Mouse (Mus musculus) olfactory bulb, adult 2 months (tissue): Measurements from ENCODE around the gene Ak3. TPM values are rescaled to one million over a fixed set of nuclear protein-coding genes. Genes with fewer than 3 reads are reported as not detected.
A peak's percentile ranks its signal among the peaks of the same experiment; 100 is the strongest.

Source experiments
- H3K27ac ChIP-seq: fragments of 200-500 bp; 2 replicates; pipeline ENCODE4 v1.5.1; 2012; ENCODE audit warnings: low read depth, low read length; ENCODE audit not compliant: insufficient read depth
- H3K4me1 ChIP-seq: fragments of 200-500 bp; 2 replicates; pipeline ENCODE4 v1.6.1; 2012; ENCODE audit warnings: low read length; ENCODE audit not compliant: control insufficient read depth, insufficient read depth
- H3K4me3 ChIP-seq: fragments of 200-500 bp; 2 replicates; pipeline ENCODE4 v1.5.1; 2012; ENCODE audit warnings: mild to moderate bottlenecking, low read depth, low read length, moderate library complexity; ENCODE audit not compliant: insufficient read depth
- CTCF ChIP-seq: fragments of 200-500 bp; IDR thresholded peaks from 2 replicates; pipeline ENCODE4 v1.5.1; 2012; ENCODE audit warnings: low read depth, mild to moderate bottlenecking, low read length, moderate library complexity; ENCODE audit not compliant: insufficient read depth
- POLR2A ChIP-seq: fragments of 200-500 bp; IDR thresholded peaks from 2 replicates; pipeline ENCODE4 v1.6.1; 2012; ENCODE audit warnings: mild to moderate bottlenecking, low read depth, low read length, moderate library complexity; ENCODE audit not compliant: insufficient read depth
- WGBS: fragments of 180-500 bp; shearing (Covaris S2); methylation state at CpG from one replicate; pipeline ENCODE4 v1.1.7; 2018; 5-methylcytosine and 5-hydroxymethylcytosine counted together
- polyA plus RNA-seq: library from polyadenylated mRNA; stranded (reverse); fragments of >200 nt; gene quantifications from 2 replicates; pipeline ENCODE4 v1.2.4, GENCODE M21; 2012; ENCODE audit warnings: low replicate concordance; ENCODE audit not compliant: missing spikeins, insufficient read depth, insufficient read length

Gene Ak3
- not detected in 2 replicates for polyA plus RNA-seq

DNA sequence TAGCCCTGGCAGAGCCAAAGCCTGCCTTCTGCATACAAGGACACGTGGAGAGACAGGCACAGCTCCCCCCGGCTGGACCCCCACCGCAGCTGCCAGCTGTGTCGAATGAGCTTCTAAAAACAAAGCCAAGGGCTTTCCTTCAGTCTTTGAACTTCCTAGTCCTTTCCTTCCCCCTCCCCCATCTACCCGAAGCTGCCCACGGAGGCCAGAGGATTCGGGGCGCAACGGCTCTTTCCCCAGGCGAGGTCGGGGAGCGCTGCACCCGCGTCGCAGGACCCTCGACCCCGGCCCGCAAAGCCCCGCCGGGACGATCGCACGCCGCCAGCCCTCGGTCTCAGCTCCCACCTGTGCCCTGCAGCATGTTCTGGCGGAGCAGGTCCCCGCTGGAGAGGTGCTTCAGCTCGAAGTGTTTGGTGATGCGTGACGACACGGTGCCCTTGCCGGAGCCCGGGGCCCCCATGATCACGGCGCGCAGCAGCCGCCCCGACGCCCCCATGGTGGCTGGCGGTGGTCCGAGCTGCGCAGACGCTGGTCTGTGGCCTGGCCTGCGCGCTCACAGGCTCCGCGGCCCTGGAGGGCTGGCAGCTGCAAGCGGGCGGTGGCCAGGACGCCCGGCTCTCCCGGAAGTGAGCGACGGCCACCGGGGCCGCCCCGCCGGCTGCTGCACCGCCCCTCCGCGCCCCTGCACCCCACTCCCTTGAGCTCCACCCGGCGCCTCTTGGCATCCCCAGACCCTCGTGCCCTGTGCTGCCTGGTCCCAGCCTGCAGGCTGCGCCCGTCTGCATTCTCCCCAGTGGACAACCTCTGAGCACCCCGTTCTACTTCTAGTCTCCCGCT, at the start of gene Ak3:
Ak3 (minus strand) TSS at position 628 of the 837 bp plus-strand sequence.
- H3K27ac ChIP-seq: peak within 1 kb of the TSS; percentile 75
- under 1% methylated on average over 68 of the region's 68 CpGs for WGBS
- H3K4me3 ChIP-seq: peak within 1 kb of the TSS; percentile 71
- peaks cover 4% of the 10 kb centered on the region for H3K4me1 ChIP-seq
- TF ChIP-seq POLR2A (peak; percentile 47; the same call in 1 of the 2 replicates), CTCF (0 out of 2 replicates have a peak, but pooled peaks have one; percentile 7)

DNA sequence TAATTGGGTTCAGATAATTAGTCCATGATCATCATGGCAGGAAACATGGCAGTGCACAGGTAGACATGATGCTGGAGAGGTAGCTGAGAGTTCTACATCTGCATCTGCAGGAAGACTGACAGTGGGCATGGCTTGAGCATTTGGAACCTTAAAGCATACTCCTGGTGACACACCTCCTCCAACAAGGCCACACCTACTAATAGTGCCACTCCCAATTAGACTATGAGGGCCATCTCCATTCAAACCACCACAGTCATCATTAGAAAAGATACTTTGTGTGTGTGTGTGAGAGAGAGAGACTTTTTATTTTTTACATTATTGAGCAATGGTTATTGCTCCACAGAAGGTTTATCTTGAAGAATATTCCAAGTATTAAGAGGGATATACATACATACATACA, 44.4 kb upstream of the Ak3 start:
- H3K27ac ChIP-seq: no peak overlapping the region
- TF ChIP-seq CTCF (no peak), POLR2A (no peak)
- H3K4me1 ChIP-seq: no peaks in the 10 kb centered on the region
- no peak overlapping the region for H3K4me3 ChIP-seq

DNA sequence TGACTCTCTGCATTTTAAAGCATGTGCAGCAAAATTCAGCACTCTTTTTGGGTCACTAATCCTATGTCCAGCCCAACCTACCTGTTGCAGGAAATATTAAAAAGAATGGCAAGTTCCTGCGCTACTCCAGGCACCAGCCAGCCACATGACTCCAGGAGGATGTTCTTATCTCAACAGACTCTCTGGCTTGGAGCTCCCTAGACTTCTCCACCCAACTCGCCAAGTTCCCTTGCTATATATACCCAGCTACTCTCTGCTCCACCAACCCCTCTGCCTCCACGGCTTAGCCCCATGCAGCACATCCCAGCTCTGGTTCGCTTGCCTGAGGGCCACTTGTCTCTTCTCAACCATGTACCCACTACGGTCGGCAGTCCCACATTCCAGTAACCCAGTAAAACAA, 40.9 kb upstream of the Ak3 start:
- 90% methylated on average over 6 of the region's 6 CpGs for WGBS
- Histone ChIP-seq H3K27ac (no peak overlapping the region), H3K4me3 (no peak overlapping the region), H3K4me1 (no peaks in the 10 kb centered on the region)
- TF ChIP-seq CTCF (no peak), POLR2A (no peak)

DNA sequence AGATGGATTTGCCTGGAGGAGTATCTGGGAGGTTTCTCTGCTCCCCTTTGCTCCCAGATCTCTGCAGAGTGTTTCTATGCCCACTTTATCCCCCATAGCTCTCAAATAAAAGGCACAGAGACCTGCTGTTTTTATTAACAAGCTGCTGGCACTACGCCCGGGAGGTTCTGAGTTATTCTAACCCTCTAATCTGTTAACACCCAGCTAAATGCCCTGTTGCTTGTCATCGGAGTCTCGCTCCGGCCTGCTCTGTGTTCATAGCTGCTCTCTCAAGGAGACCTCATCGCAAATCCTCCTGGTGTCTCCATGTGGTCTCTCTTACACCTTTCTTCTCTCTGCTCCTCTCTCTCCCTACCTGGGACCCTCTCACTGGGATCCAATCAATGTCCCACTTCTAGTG, 27.0 kb upstream of the Ak3 start:
- Histone ChIP-seq H3K4me3 (no peak overlapping the region), H3K27ac (no peak overlapping the region), H3K4me1 (no peaks in the 10 kb centered on the region)
- TF ChIP-seq POLR2A: no peak
- TF ChIP-seq CTCF: no peak
- WGBS: 11% methylated on average over 6 of the region's 6 CpGs

DNA sequence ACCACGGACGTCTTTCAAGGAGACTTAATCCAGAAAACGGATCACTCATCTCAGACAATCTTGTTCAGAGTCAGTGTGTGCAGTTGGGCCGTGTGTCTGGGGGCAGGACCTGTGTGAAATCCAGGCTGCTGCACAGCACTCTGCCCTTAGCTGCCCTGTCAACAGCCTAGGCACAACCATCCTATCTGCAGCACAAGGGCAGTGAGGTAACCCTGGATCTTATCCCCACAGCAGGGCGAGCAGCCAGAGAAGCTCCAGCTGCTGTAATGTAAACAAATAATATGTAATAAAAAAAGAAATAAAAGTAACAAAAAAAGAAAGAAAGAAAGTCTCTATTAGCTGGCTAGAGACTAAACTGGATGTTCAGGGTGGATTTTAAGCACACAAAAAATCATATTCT, 21.4 kb upstream of the Ak3 start:
- Histone ChIP-seq H3K27ac (no peak overlapping the region), H3K4me3 (no peak overlapping the region), H3K4me1 (peaks cover 4% of the 10 kb centered on the region; the same call in 1 of the 2 replicates)
- WGBS: 84% methylated on average over 5 of the region's 5 CpGs
- TF ChIP-seq CTCF: no peak
- no peak for TF ChIP-seq POLR2A

DNA sequence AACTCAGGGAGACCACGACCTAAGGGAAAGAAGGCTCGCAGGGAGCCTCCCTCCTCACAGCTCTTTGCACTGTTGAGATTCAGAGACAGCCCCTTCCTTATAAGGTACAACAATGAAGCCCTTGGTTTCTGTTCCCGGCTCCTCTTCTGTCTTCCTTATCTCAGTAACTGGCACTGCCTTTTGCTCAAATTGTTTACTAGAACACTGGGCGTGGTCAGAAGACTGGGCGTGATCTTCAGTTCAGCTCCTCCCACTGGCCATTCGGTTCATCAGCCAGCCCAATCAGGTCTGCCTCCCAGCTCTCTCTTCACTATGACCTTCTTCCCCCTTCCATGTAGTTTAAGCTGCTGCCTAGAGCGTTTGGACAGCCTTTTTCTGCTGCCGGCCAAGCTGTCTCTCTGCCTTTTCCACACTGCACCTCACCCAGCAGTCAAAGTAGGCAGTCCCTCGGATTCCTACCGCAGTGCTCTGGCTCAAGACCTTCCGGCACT, 19.3 kb upstream of the Ak3 start:
- peaks cover 4% of the 10 kb centered on the region; the same call in 1 of the 2 replicates for H3K4me1 ChIP-seq
- TF ChIP-seq CTCF: no peak
- TF ChIP-seq POLR2A: 0 out of 2 replicates have a peak, but pooled peaks have one; percentile 14
- no peak overlapping the region for H3K4me3 ChIP-seq
- 31% methylated on average over 11 of the region's 11 CpGs for WGBS
- H3K27ac ChIP-seq: no peak overlapping the region

DNA sequence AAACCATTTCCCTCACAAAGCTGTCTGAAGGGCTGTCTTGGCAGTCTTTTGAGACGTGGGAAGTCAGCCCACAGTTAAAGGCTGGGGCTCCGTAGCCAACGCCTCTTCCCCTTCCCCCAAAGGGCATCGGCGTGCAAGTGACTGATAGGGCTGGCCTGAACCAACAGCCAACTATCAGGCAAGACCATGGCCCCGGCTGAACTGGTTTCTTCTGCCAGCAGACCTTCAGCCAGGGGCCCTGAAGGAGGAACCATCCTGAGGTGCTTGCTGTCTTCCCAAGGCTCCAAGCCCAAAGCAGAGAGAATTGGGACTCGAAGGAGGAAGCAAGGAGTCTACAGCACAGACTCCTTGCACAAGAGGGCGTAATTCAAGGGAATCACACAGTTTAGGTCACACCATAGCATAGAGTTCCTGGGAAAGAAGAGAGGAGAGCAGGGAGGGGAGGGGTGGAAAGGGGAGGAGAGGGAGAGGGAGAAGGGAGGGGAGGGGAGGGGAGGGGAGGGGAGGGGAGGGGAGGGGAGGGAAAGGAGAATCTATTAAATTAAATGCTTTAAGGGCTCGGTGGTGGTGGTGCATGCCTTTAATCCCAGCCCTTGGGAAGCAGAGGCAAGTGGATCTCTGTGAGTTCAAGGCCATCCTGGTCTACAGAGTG, 16.8 kb upstream of the Ak3 start:
- Histone ChIP-seq H3K4me1 (peaks cover 4% of the 10 kb centered on the region; the same call in 1 of the 2 replicates), H3K4me3 (no peak overlapping the region), H3K27ac (peak overlapping the region; percentile 66; the same call in 1 of the 2 replicates)
- WGBS: 18% methylated on average over 9 of the region's 9 CpGs
- TF ChIP-seq CTCF: no peak
- no peak for TF ChIP-seq POLR2A

DNA sequence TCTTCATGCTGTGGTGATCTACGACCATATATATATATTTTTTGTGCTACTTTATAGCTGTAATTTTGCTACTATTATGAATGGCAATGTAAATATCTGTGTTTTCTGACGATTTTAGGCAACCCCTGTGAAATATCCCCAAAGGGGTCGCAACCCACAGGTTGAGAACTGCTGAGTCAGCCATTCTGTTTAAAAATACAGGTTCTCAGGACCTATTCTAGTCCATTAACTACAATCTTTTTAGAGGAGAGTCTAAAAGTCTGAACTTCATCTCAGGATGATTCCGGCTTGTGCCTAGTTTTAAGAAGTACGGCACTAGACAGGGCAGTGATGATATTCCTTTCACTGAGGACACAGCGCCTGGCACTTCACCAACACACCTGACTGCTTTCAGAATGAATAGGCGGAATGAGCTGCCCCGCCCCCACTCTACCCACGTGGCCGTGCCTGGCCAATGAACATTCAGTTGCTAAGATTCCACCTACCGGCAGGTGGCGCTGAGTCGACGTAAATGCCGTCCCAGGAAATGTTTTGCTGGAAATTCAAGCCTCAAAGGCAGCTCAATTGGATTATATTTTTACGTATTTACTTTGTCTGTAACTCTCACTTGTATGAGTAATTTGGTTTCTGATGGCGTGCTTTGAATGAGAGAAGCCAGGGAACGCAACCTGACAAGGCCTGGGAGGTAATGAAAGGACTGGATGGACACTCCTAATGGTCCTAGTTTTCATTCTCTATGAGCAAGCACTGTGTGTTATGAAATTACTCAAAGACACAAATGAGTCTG, 16.0 kb upstream of the Ak3 start:
- Histone ChIP-seq H3K4me1 (peaks cover 4% of the 10 kb centered on the region; the same call in 1 of the 2 replicates), H3K27ac (peak overlapping the region; percentile 49; the same call in 1 of the 2 replicates), H3K4me3 (no peak overlapping the region)
- TF ChIP-seq CTCF (peak; percentile 87), POLR2A (no peak)
- 12% methylated on average over 18 of the region's 18 CpGs for WGBS
